Mouse (Mus musculus) erythroblast, embryonic 14.5 days (primary cell): ENCODE data around the gene Serinc5. TPM values are rescaled to one million over a fixed set of nuclear protein-coding genes. Genes with fewer than 3 reads are reported as not detected.

Experiments used
- H3K27me3 ChIP-seq: 2 replicates; pipeline ENCODE4 v1.6.1; 2012; ENCODE audit warnings: inconsistent platforms; ENCODE audit not compliant: control insufficient read depth
- H3K36me3 ChIP-seq: 2 replicates; pipeline ENCODE4 v1.6.1; 2012; ENCODE audit warnings: mild to moderate bottlenecking, inconsistent platforms; ENCODE audit not compliant: control insufficient read depth
- H3K4me1 ChIP-seq: 2 replicates; pipeline ENCODE4 v1.6.1; 2012; ENCODE audit warnings: inconsistent platforms; ENCODE audit not compliant: control insufficient read depth
- H3K4me3 ChIP-seq: replicated peaks from 2 replicates; pipeline ENCODE3; 2012; ENCODE audit warnings: moderate library complexity, mild to moderate bottlenecking, inconsistent platforms
- H3K9me3 ChIP-seq: 2 replicates; pipeline ENCODE4 v1.6.1; 2012; ENCODE audit warnings: low read length, inconsistent platforms, mixed read lengths; ENCODE audit not compliant: control insufficient read depth
- GATA1 ChIP-seq: IDR thresholded peaks from 2 replicates; pipeline ENCODE4 v1.6.1; 2012; ENCODE audit warnings: low read length, inconsistent platforms, mixed read lengths
- TAL1 ChIP-seq: IDR thresholded peaks from 3 replicates; pipeline ENCODE4 v1.6.1; 2012; ENCODE audit warnings: low read length, inconsistent platforms, mixed read lengths
- polyA plus RNA-seq: library from polyadenylated mRNA; stranded (reverse); fragments of >175 nt; gene quantifications from 2 replicates; pipeline ENCODE4 v1.2.3, GENCODE M21; 2012

Gene Serinc5
- polyA plus RNA-seq, 1 experiment = 0.58 TPM

DNA sequence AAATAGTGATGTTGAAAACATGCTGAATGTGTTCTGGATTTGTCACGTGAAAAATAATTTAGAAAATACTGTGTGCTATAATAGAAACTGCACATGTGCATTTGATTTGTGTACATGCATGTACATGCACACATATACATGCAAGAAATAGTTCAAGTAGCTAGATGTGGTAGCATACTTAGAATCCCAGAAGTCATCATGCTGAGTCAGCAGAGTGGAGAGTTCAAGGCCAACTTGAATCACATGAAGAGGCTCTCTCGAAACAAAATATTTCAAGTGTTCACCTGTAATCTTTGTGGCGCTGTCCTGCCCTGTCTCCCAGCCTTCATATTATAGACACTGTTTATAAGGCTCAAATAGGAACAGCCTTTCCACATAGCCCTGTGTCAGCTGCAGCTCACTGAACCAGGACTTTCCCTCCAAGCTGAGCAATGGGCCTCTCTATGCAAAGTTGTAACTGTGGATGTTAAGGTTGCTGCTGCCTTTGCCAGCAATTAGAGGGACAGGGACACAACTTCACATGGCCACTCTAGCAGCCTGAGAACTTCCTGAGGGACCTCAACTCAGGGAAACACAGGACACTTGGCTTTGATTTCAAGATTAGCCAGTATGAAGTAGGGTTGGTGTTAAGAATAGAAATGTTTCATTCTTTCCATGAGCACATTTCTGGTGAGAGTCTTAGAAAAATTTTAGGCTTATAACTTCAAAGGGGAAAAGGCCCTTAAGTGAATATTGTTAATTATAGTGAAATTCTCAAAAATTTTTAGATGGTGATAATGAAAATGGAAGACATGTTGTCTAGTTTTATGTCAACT lies 107.2 kb downstream of the Serinc5 start:
- H3K4me3 ChIP-seq = no peak overlapping the region
- H3K36me3 ChIP-seq = peaks cover 11% of the 10 kb centered on the region
- no peaks in the 10 kb centered on the region for H3K4me1 ChIP-seq
- TF ChIP-seq TAL1 (no peak), GATA1 (no peak)
- peaks cover 7% of the 10 kb centered on the region for H3K27me3 ChIP-seq
- no peaks in the 10 kb centered on the region for H3K9me3 ChIP-seq

DNA sequence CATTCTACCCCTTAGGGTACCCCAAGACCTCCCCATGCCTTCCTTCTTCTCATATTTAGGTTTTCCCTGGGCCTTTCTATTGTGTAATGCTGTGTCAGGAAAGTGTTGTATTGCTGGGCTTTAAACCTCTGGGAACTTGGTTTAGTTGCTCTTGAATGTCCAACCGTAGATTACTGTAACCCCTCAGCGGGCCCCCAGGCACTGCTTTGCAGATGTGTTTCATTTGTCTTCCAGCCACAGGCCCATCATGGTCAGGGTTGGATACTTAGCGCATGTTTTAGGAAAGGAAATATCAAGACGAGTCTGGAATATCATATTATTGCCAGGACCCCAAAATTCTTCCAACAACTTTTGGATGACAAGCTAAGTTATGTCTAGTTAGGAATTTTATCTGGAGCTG lies 110.1 kb downstream of the Serinc5 start:
- Histone ChIP-seq H3K4me3 (no peak overlapping the region), H3K36me3 (no peaks in the 10 kb centered on the region), H3K27me3 (peaks cover 7% of the 10 kb centered on the region), H3K9me3 (no peaks in the 10 kb centered on the region), H3K4me1 (no peaks in the 10 kb centered on the region)
- no peak for TF ChIP-seq GATA1
- TF ChIP-seq TAL1 = no peak

DNA sequence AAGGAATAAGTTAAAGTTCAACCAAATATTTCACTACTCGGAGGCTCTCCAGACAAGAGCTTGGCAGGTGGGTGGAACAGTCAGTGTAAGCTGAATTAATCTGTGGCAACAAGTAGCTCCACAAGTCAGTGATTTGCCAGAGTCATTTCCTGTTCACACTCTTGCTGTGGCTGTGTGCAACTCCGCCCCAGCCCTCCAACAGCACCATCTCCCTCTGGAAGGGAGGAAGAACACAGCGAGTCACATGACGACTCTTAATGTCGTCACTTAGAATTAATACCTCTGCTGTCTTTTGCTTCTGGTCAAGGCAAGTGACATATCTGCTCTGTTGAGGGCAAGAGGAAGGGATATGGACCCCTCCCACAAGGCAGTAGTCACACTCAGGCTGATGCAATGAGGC lies 111.5 kb downstream of the Serinc5 start:
- Histone ChIP-seq H3K4me1 (no peaks in the 10 kb centered on the region; the same call in 1 of the 2 replicates), H3K36me3 (no peaks in the 10 kb centered on the region)

DNA sequence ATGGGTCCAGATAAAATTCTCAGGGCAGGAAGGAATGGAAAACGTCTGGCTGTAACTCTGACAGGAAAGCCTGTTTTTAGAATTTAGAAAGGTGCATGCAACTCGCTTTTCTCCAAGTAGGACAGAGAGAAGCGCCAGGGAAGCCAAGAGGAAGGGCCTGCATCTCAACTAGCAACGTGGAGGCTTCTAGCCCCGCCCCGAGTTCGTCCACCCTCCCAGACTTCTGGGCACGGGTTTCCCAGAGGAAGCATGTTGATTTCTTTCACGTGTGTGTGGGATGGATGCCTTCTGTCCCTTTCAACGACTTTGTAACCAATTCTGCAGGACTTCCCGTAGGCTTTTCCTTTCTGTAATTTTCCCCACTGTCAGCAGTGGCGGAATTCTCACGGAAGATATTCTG lies 118.9 kb downstream of the Serinc5 start:
- Histone ChIP-seq H3K4me3 (no peak overlapping the region), H3K9me3 (no peaks in the 10 kb centered on the region), H3K4me1 (peaks cover 23% of the 10 kb centered on the region), H3K27me3 (no peaks in the 10 kb centered on the region), H3K36me3 (no peaks in the 10 kb centered on the region)
- TF ChIP-seq GATA1 (no peak), TAL1 (no peak)

More for the DNA sequence above, 111.5 kb downstream of the Serinc5 start:
- H3K4me3 ChIP-seq = no peak overlapping the region
- TF ChIP-seq GATA1 = no peak
- no peak for TF ChIP-seq TAL1
- H3K9me3 ChIP-seq = no peaks in the 10 kb centered on the region
- H3K27me3 ChIP-seq = peaks cover 7% of the 10 kb centered on the region

DNA sequence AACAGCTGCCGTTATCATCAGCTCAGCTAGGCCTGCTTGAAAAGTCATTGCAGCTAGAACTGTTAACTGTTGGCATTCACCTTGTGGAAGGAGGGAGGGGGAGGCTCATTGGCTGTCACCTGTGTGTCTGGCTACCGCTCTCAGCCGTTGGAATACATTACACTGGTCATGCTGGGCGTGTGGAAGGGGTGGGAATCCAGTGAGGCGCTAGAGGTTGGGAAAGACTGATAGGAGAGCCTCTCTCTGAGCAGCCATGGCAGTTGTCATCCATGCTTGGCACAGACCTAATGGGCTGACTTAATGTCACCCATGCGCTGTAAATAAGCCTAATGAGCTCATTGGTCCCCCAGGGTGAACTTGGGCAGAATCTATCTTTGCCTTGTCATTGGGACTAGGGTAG lies 120.9 kb downstream of the Serinc5 start:
- no peaks in the 10 kb centered on the region for H3K9me3 ChIP-seq
- H3K4me3 ChIP-seq = no peak overlapping the region
- H3K36me3 ChIP-seq = no peaks in the 10 kb centered on the region
- TF ChIP-seq TAL1 (no peak), GATA1 (no peak)
- no peaks in the 10 kb centered on the region; the same call in 1 of the 2 replicates for H3K27me3 ChIP-seq
- H3K4me1 ChIP-seq = peaks cover 23% of the 10 kb centered on the region

DNA sequence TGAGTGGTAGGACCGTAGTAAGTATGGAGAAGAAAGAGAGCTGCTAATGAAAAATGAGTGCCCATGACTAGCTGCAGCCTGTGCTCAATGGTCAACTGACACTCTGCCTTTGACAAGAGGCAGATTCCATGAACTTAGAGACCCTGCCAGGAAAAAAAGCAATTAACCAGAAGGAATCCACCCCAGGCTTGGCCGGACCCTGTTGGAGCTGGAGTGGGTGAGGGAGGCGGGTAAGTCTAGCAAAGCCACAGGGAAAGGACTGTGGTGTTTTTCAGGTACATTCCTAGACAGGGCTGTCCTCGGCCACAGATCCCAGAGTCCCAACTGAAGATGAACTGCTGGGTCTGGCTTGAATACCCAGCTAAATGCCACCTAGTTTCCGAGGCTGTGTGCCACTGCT lies 121.9 kb downstream of the Serinc5 start:
- H3K4me1 ChIP-seq = peaks cover 24% of the 10 kb centered on the region
- H3K27me3 ChIP-seq = no peaks in the 10 kb centered on the region; the same call in 1 of the 2 replicates
- no peaks in the 10 kb centered on the region for H3K36me3 ChIP-seq
- no peak for TF ChIP-seq GATA1
- TF ChIP-seq TAL1 = no peak
- H3K9me3 ChIP-seq = no peaks in the 10 kb centered on the region
- no peak overlapping the region for H3K4me3 ChIP-seq

DNA sequence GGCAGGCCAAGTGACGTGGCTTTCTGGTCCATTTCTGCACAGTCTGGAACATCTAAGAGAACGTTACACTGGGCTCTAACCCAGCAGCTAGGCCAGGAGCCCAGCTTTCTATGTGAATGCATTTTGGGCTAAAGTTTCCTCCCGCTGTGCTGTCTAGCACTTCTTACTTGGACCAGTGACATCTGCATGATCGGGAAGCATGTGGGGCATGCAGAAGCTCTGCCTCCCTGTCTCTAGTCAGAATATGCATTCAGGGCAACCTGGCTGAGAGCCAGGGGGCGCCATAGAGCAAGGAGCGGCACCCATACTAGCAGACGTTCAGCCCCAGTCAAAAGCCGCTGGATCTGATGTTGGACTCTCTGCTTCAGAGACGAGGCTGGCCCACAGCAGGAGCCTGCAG lies 122.4 kb downstream of the Serinc5 start:
- Histone ChIP-seq H3K36me3 (no peaks in the 10 kb centered on the region), H3K27me3 (no peaks in the 10 kb centered on the region; the same call in 1 of the 2 replicates), H3K4me3 (no peak overlapping the region), H3K9me3 (no peaks in the 10 kb centered on the region), H3K4me1 (peaks cover 23% of the 10 kb centered on the region)
- no peak for TF ChIP-seq TAL1
- TF ChIP-seq GATA1 = no peak

DNA sequence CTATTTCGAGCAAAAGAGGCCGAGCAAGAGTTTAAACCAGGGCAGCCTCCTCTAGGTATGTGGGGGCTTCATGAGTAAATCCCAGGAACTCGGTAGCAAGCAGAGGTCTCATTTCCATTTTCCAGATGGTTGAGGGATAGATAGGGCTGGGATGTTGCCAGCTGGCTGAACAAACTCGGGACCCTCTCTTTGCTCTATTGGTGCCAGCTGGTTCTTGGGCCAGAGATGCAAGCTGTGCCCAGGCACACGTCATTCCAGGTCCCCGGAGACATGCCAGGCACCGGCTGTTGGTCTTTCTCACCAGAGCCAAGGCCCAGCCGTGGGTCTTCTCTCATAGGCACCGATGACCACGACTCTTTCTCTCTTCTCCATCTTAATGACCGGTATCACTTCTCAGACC lies 122.8 kb downstream of the Serinc5 start:
- Histone ChIP-seq H3K4me3 (no peak overlapping the region), H3K4me1 (peaks cover 23% of the 10 kb centered on the region), H3K36me3 (no peaks in the 10 kb centered on the region), H3K9me3 (no peaks in the 10 kb centered on the region), H3K27me3 (no peaks in the 10 kb centered on the region; the same call in 1 of the 2 replicates)
- no peak for TF ChIP-seq TAL1
- TF ChIP-seq GATA1 = no peak

DNA sequence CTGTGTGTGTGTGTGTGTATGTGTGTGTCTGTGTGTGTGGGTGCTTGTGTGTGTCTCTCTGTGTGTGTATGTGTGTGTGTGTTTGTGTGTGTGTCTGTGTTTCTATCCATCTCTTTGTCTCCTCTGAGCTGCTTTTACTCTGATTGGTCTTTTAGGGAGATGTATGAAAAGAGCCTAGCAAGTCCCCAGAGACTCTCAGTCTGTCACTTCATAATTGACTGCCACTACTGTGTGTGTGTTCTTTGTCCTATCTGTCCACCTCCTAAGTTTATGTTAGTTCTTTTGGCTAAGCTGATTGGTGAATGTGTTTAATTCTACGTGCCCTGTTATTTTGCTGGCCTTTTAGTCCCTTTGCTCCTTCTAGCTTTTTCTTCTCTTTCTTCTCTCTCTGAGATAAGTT lies 124.8 kb downstream of the Serinc5 start:
- Histone ChIP-seq H3K4me3 (no peak overlapping the region), H3K9me3 (no peaks in the 10 kb centered on the region), H3K4me1 (peaks cover 29% of the 10 kb centered on the region), H3K27me3 (no peaks in the 10 kb centered on the region; the same call in 1 of the 2 replicates), H3K36me3 (no peaks in the 10 kb centered on the region)
- TF ChIP-seq GATA1 (no peak), TAL1 (no peak)
